ENCODE assay signal across 8 mouse cellular contexts in genomic region chr19:56201007-56201682, GRCm38 (mm10).
A peak's percentile ranks its signal among the peaks of the same experiment; 100 is the strongest.
DNase-seq lines count a peak whose midpoint lies in the region; ATAC-seq lines count a peak whose summit lies in the region.

No protein-coding gene starts in this region.

- H3K4me1 ChIP-seq in forebrain, embryonic 10.5 days = peaks cover 33% of the 10 kb centered on the region
- H3K4me1 ChIP-seq in forebrain, embryonic 13.5 days = no peaks in the 10 kb centered on the region
- H3K4me1 ChIP-seq in midbrain, embryonic 11.5 days (ENCODE audit: control insufficient read depth, insufficient read depth, low read length) = no peaks in the 10 kb centered on the region
- H3K4me1 ChIP-seq in midbrain, embryonic 16.5 days (ENCODE audit: control insufficient read depth, insufficient read depth, low read length) = no peaks in the 10 kb centered on the region

- peak overlapping the region; percentile 22; the same call in 1 of the 2 replicates for H3K27ac ChIP-seq in forebrain, embryonic 10.5 days
- H3K27ac ChIP-seq in forebrain, embryonic 13.5 days = no peak overlapping the region
- no peak overlapping the region for H3K27ac ChIP-seq in midbrain, embryonic 11.5 days (ENCODE audit: low read depth, low read length)
- no peak overlapping the region for H3K27ac ChIP-seq in midbrain, embryonic 16.5 days (ENCODE audit: low read length)

- WGBS in forebrain, embryonic 10.5 days = 84% methylated on average over 9 of the region's 9 CpGs
- 86% methylated on average over 9 of the region's 9 CpGs for WGBS in forebrain, embryonic 13.5 days
- 82% methylated on average over 9 of the region's 9 CpGs for WGBS in midbrain, embryonic 11.5 days
- WGBS in midbrain, embryonic 16.5 days = 87% methylated on average over 9 of the region's 9 CpGs

- no peak for DNase-seq in forebrain, embryonic 10.5 days (ENCODE audit: extremely low spot score, low spot score)
- peak; percentile 94 for DNase-seq in midbrain, embryonic 11.5 days (ENCODE audit: low spot score, missing footprints)
- peak; percentile 63 for DNase-seq in induced T-regulatory cell, adult 2 months (ENCODE audit: low read depth)
- DNase-seq in thymus, postnatal 14 days = peak; percentile 34
- DNase-seq in gastrocnemius, postnatal 36 days = no peak
- no peak for DNase-seq in frontal cortex, adult 2 months (ENCODE audit: extremely low spot score in 1 of 2, low spot score in 1 of 2)

- no peak for ATAC-seq in forebrain, embryonic 13.5 days
- ATAC-seq in midbrain, embryonic 11.5 days (ENCODE audit: low FRiP score) = no peak
- no peak for ATAC-seq in midbrain, embryonic 16.5 days

- no peak overlapping the region for H3K9ac ChIP-seq in forebrain, embryonic 13.5 days
- H3K9ac ChIP-seq in midbrain, embryonic 11.5 days (ENCODE audit: low read length) = no peak overlapping the region
- no peak overlapping the region for H3K9ac ChIP-seq in midbrain, embryonic 16.5 days (ENCODE audit: low read depth, low read length)

- intact Hi-C loops in gastrocnemius, postnatal 36 days (cut with DNase I) = no loop called here

- no peaks in the 10 kb centered on the region for H3K36me3 ChIP-seq in forebrain, embryonic 10.5 days (replicated peaks)
- no peaks in the 10 kb centered on the region for H3K36me3 ChIP-seq in forebrain, embryonic 13.5 days (ENCODE audit: poor library complexity, severe bottlenecking)
- no peaks in the 10 kb centered on the region for H3K36me3 ChIP-seq in midbrain, embryonic 11.5 days (ENCODE audit: control insufficient read depth, insufficient read depth, low read length)
- no peaks in the 10 kb centered on the region for H3K36me3 ChIP-seq in midbrain, embryonic 16.5 days (ENCODE audit: control insufficient read depth, insufficient read depth, low read length)

- H3K27me3 ChIP-seq in forebrain, embryonic 10.5 days (ENCODE audit: poor library complexity, severe bottlenecking) = peaks cover 54% of the 10 kb centered on the region
- H3K27me3 ChIP-seq in forebrain, embryonic 13.5 days = peaks cover 59% of the 10 kb centered on the region
- no peaks in the 10 kb centered on the region for H3K27me3 ChIP-seq in midbrain, embryonic 11.5 days (ENCODE audit: control insufficient read depth, insufficient read depth, low read length)
- no peaks in the 10 kb centered on the region for H3K27me3 ChIP-seq in midbrain, embryonic 16.5 days (ENCODE audit: control insufficient read depth, insufficient read depth, low read depth, low read length)

- H3K9me3 ChIP-seq in forebrain, embryonic 10.5 days = no peaks in the 10 kb centered on the region
- no peaks in the 10 kb centered on the region for H3K9me3 ChIP-seq in forebrain, embryonic 13.5 days (replicated peaks)
- no peaks in the 10 kb centered on the region for H3K9me3 ChIP-seq in midbrain, embryonic 11.5 days (ENCODE audit: control insufficient read depth, low read length)
- H3K9me3 ChIP-seq in midbrain, embryonic 16.5 days (replicated peaks; ENCODE audit: control insufficient read depth, low read length, poor library complexity, severe bottlenecking) = no peaks in the 10 kb centered on the region

- no peak overlapping the region for H3K4me2 ChIP-seq in forebrain, embryonic 13.5 days
- H3K4me2 ChIP-seq in midbrain, embryonic 11.5 days = no peak overlapping the region
- no peak overlapping the region for H3K4me2 ChIP-seq in midbrain, embryonic 16.5 days (ENCODE audit: low read length)

- no peak overlapping the region for H3K4me3 ChIP-seq in forebrain, embryonic 10.5 days
- H3K4me3 ChIP-seq in forebrain, embryonic 13.5 days = no peak overlapping the region
- H3K4me3 ChIP-seq in midbrain, embryonic 11.5 days (ENCODE audit: low read depth, low read length) = no peak overlapping the region
- no peak overlapping the region for H3K4me3 ChIP-seq in midbrain, embryonic 16.5 days (ENCODE audit: low read depth, low read length)

Comparison
In these comparisons a context has a peak if more than half of its experiments do, and no peak if none do; other contexts are left out.
1. DNase-seq: peak in midbrain, embryonic 11.5 days (single experiment), induced T-regulatory cell, adult 2 months (single experiment) and thymus, postnatal 14 days (single experiment); none in forebrain, embryonic 10.5 days (single experiment), gastrocnemius, postnatal 36 days (0 of 2) and frontal cortex, adult 2 months (0 of 2).